Mouse (Mus musculus) left cerebral cortex, postnatal 14 days (tissue): ENCODE results near the gene Prss43. TPM values are rescaled to one million over a fixed set of nuclear protein-coding genes. Genes with fewer than 3 reads are reported as not detected.
A peak's percentile ranks its signal among the peaks of the same experiment; 100 is the strongest.
"Not testable (repeated sequence)": the region's sequence is repeated elsewhere in the genome, so short reads cannot be mapped to it uniquely, and the experiment has no call there.

ENCODE experiments used
- DNase-seq, 2 experiments: peaks; one replicate each; pipeline ENCODE4 v3.0.0; 2021 to 2022; ENCODE audit warnings: low spot score in 2 of 2, mixed read lengths in 1 of 2
- intact Hi-C: fragments of 180-260 bp; cut with DNase I; formaldehyde crosslinking; loops from one replicate; pipeline ENCODE4 v1.15.1; 2025
- long read RNA-seq, 2 experiments: library from polyadenylated mRNA; stranded (forward); transcript quantifications; one replicate each; pipeline ENCODE4 v2.0.0; 2021
- total RNA-seq, 2 experiments: library from RNA; stranded (reverse); gene quantifications; 2 replicates each; pipeline ENCODE4 v1.2.3; 2021

The Prss43 gene
- not detected for total RNA-seq
- long read RNA-seq, experiment 1 = 0 reads
- long read RNA-seq, experiment 2 = 0 reads

- intact Hi-C loops = no loop called here
- DNase-seq = no peak
Observed at GRCm38 (mm10) chr9:110826390-110826789, at the start of gene Prss43. Gene Prss43 (plus strand): TSS chr9:110826690.

DNA sequence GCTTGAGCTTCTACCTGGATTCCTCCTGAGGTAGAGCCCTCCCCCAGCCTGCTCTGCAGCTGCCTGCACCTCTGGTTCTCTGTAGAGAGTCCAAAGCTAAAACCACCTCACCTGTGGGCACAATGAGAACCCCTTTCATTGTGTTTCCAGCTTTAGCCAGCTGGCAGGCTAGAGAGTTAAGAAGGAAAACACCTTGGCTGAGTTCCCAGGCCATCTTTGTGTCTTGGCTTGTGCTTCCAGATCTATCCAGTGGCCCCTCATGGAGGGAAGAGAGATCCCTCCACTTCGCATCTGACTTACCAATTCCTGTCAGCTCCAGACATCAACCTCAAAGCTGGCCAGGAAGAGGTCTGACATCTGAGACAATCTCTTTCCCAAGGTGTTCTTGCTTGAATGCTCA lies 48.4 kb upstream of the Prss43 start:
- no peak for DNase-seq
- intact Hi-C loops = no loop called here

DNA sequence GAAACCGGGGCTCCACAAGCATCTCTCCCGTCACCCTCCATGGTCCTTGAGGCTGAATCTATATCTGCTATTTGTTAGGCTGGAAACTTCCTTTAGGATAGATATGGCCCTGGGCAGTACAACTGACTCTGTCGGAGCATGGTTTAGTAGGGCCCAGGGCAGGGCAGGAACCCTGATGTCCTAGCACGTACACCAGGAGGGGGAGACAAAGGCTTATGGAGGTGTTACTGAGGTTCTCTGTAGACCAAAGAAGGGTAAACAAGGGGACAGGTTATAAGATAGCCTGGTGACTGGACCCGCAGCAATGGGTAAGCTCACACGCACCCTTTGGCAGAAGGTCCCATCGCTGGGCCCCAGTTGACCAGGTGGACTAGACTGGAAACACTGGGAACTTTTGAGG lies 47.9 kb upstream of the Prss43 start:
- no peak for DNase-seq
- intact Hi-C loops = no loop called here

- intact Hi-C loops = no loop called here
Observed at GRCm38 (mm10) chr9:110779242-110779913, 47.1 kb upstream of the Prss43 start.

DNA sequence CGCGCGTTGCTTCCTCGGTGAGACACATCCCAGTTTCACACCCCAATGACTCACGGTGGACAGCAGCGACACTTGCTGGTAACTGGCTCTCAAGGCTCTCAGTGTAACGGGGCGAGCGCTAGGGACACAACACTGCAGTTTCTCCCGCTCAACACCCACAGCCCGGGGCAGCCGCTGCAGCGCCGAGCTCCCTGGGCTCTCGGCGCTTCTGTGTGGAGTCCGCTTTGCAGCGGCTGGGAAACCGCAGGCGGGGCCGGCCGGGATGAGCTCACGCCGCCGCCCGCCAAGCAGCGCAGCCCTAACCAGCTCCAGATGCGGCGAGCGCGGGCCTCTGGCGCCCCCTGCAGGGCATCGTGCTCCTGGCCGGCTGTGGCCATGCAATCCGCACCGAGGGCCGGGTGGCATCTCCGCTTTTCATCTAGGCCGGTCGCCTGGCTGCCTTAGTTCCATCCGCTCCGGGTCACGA lies 45.2 kb upstream of the Prss43 start:
- DNase-seq = peak; percentile 94 to 95
- intact Hi-C loops = loop anchor here (2.0 to 5.0 kb wide), 3 partner anchors 64 to 369 kb away; no protein-coding TSS in a partner anchor

More at GRCm38 (mm10) chr9:110779242-110779913, 47.1 kb upstream of the Prss43 start:
- no peak for DNase-seq

GRCm38 (mm10) chr9:110781731-110782130 lies 44.8 kb upstream of the Prss43 start:
- DNase-seq = peak; percentile 68 to 80
- intact Hi-C loops = loop anchor here (2.0 to 5.0 kb wide), 3 partner anchors 65 to 369 kb away; no protein-coding TSS in a partner anchor

GRCm38 (mm10) chr9:110783611-110784010 lies 42.9 kb upstream of the Prss43 start:
- intact Hi-C loops = loop anchor here (5.0 kb wide), 1 partner anchor 371 kb away; no protein-coding TSS in a partner anchor

DNA sequence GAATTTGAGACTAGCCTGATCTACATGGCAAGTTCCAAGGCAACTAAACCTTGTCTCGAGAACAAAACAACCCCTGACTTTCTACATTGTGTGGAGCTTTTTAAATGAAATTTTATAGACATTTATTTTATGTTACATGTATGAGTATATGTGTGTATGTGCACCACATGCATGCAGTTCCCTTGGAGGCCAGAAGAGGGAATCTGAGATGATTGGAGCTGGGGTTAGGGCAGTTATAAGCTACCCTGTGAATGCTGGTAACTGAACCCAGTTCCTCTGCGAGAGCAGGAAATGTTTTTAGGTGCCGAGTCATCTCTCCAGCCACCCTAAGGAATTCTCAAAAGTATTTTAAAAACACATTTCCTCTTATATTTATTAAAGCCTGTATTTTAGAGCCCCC lies 38.3 kb upstream of the Prss43 start:
- intact Hi-C loops = no loop called here

More at GRCm38 (mm10) chr9:110783611-110784010, 42.9 kb upstream of the Prss43 start:
- no peak for DNase-seq

GRCm38 (mm10) chr9:110790462-110790861 lies 36.0 kb upstream of the Prss43 start:
- DNase-seq = no peak
- intact Hi-C loops = no loop called here

More for the DNA sequence above, 38.3 kb upstream of the Prss43 start:
- no peak for DNase-seq

- DNase-seq = no peak
- intact Hi-C loops = no loop called here
Observed at GRCm38 (mm10) chr9:110797013-110797412, 29.5 kb upstream of the Prss43 start.

DNA sequence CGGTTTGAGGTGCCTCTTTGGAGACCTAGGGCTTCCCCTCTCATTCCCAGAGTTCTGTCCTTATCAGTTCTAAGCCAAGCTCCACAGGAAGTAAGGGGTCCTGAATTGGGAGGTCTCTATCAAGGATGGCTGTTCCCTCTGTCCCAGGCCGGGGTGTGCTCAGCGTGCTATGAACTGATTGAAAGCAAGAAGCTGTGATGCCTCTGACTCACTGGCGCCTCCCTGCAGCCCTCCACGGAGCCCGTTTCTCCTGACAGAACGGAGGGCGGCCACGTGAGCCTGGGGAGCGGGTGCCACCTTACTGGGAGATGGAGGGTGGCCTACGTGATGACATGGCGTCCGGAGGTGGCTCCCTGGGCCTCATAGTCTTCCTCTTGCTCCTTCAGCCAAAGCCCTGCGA lies 28.6 kb upstream of the Prss43 start, which contains the start of gene Prss42:
Gene Prss42 (plus strand): TSS at position 301 of the 400 bp plus-strand sequence.
- no peak for DNase-seq
- intact Hi-C loops = no loop called here

GRCm38 (mm10) chr9:110800834-110801479 lies 25.5 kb upstream of the Prss43 start:
- intact Hi-C loops = no loop called here
- DNase-seq = no peak

DNA sequence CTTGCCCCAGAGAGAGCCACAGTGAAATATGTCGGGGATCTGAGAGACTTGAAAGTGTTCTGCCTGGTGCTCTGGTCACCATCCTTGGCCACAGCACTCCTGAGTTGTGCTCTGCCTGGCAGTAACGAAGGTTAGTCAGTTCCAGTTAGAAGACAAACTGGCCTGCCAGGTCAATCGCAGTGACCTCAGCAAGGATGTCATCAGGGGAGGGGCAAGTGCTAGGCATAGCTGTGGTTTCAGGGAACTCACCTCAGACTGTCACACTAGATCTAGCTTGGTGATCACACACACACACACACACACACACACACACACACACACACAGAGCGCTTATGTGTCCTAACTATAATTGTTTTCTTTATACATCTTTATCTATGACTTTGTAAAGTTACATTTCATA lies 23.2 kb upstream of the Prss43 start:
- DNase-seq = no peak
- intact Hi-C loops = no loop called here

- intact Hi-C loops = no loop called here
Observed at GRCm38 (mm10) chr9:110810051-110810450, 16.4 kb upstream of the Prss43 start.

DNA sequence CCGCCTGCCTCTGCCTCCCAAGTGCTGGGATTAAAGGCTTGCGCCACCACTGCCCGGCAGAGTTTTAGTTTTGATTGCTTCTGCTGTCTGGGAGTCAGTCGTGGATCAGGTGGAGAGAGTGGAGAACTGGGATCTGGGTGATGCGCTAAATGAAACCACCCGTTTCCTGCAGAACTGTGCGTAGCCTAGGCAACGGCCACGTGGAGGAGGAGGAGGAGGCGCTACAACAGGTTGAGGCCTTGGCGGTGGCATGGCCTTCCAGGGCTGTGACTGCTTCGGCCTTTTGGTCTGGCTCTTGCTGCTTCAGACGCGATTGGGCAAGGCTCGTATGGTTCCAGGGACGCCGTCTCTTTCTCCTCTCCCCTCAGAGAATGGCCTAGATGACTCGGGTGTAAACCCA lies 12.7 kb upstream of the Prss43 start, which contains the start of gene Prss44:
Gene Prss44 (plus strand): TSS at position 206 of the 400 bp plus-strand sequence.
- DNase-seq = no peak
- intact Hi-C loops = no loop called here

More at GRCm38 (mm10) chr9:110810051-110810450, 16.4 kb upstream of the Prss43 start:
- no peak for DNase-seq

DNA sequence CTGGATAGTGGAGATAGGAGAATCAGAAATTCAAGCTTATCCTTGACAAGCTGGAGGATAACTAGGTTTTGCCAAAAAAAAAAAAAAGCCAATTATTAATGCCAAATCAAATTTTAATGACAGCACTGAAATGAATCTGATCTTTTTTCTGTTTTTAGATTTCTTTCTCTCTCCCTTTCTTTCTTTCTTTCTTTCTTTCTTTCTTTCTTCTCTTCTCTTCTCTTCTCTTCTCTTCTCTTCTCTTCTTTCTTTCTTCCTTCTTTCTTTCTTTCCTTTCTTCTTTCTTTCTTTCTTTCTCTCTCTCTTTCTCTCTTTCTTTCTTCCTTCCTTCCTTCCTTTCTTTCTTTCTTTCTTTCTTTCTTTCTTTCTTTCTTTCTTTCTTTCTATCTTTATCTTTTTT lies 5.9 kb upstream of the Prss43 start:
- intact Hi-C loops, DNase-seq: not testable (repeated sequence)

DNA sequence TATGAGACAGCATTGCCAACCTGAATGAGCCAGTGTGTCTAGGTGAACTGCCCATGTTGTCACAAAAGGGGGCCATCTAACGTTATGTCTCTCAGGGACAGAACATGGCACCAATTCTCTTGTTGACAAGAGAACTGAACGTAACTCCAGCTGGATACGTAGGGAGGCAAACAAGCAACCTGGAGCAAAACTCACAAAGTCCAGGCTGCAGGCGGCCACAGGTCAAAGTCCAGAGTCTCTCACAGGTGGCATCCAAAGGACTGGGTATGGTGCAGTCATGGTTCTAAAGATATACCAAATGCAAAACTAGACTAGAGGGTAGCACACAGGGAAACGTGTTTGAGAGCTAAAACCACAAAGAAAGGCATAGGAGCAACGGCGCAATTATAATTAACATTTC lies 5.1 kb upstream of the Prss43 start:
- DNase-seq = no peak
- intact Hi-C loops = no loop called here

- no peak for DNase-seq
Observed at GRCm38 (mm10) chr9:110825426-110825825, 1.1 kb upstream of the Prss43 start.

DNA sequence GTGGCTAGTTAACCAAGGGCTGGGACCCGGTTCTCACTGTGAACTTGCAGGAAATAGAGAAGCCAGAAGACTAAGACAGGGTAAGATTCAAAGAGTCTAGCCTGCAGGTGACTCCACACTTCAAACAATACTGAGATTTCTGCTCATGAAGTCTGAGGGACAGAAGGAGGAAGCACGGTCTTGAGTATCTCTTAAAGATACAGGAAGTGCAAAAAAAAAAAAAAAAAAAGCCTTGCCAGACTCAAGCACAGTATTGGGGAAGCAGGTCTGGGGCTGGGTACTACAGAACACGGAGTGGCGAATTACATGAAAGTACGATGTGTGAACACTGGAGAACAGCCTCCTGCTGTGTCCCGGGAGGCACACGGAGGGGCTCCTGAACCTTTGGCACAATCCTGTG lies 658 bp upstream of the Prss43 start:
- intact Hi-C loops = no loop called here
- no peak for DNase-seq

More at GRCm38 (mm10) chr9:110825426-110825825, 1.1 kb upstream of the Prss43 start:
- intact Hi-C loops = no loop called here

DNA sequence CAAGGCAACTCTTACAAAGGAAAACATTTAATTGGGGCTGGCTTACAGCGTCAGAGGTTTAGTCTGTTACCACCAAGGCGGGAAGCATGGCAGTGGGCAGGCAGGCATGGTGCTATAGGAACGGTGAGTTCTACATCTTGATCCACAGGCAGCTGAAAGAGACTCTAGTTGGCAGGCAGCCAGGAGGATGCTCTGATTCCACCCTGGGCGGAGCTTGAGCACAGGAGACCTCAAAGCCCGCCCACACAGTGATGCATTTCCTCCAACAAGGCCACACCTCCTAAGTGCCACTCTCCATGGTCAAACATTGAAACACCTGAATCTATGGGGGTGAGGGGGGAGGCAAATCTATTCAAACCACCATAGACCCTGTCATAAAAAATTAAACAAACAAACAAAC lies 6.5 kb downstream of the Prss43 start:
- intact Hi-C loops = no loop called here
- DNase-seq = no peak
